Mouse (Mus musculus): ENCODE results near the gene Rara. TPM values are rescaled to one million over a fixed set of nuclear protein-coding genes. Genes with fewer than 3 reads are reported as not detected.

Gene Rara
- polyA plus RNA-seq, 1 experiment from 2014 or later: 43.7 TPM

DNA sequence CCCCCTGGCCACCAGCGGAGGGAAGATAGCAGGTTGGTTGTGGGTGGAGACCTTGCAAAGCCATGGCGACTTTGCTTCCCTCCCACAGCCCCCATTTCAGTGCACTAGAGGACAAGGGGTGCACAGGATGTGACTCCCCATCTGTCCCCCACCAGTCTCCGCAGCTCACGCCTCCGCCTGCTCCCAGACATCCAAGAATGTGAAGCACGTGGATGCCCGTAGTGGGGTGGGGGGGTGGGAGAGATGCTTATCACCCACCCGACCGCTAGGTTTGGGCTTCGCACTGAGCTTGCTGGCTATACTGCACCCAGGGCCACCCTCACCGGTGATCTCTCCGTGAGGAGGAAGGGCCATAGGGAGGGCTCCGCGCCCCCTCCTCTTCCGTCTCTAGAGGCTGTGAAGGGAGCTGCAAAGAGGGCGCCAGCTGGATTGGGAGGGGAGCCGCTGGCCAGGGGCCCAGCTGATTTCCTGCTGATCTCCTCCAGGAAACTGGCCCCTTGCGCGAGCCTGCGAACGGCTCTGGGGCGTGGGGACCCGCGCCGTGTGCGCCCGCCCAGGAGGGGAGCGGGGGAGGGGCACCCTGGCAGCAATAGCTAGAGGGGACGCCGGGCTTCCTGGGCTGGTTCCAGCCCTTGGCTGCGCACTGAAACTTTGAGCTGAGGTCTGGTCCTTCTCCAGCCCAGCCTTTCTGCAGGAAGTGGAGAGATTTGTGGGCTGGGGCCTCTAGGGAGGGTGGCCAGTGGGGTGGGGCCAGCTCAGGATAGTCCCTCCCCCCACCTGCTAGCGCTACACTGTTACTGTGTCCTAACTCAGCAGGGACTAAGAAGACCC lies 35.8 kb downstream of the Rara start:
- Histone ChIP-seq H3K9me3 (replicated peaks) (no peaks in the 10 kb centered on the region), H3K27ac (peak overlapping the region; percentile 89), H3K4me1 (peaks cover 98% of the 10 kb centered on the region), H3K36me3 (peaks cover 30% of the 10 kb centered on the region), H3K27me3 (ENCODE audit: low read depth, poor library complexity, severe bottlenecking) (no peaks in the 10 kb centered on the region), H3K4me3 (peak overlapping the region; percentile 80)
- DNase-seq (ENCODE audit: low spot score): peak; percentile 78
- under 1% methylated on average over 32 of the region's 32 CpGs for WGBS

DNA sequence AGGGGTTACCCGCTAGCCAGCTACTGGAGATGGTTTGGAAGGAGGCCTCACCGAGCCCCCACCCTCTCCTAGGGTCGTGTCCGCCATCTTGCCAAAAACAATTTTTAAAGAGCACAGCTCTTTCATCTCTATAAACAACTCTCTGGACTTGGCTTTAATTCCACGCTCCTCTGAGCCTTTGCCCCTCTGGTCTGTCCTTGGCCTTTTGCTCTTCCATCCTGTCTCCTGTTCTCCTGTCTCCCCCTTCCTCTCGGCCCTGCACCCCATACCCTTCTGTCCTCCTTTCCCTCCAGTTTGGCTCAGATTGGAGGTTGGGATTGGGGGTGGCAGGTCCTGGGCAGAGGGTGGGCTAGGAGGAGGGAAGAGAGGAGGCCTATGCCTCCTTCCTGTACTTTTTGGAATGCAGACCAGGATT lies 36.6 kb downstream of the Rara start:
- peaks cover 29% of the 10 kb centered on the region for H3K36me3 ChIP-seq
- H3K27me3 ChIP-seq (ENCODE audit: low read depth, poor library complexity, severe bottlenecking): no peaks in the 10 kb centered on the region
- H3K4me1 ChIP-seq: peaks cover 100% of the 10 kb centered on the region
- peak overlapping the region; percentile 80 for H3K4me3 ChIP-seq
- 18% methylated on average over 6 of the region's 6 CpGs for WGBS
- DNase-seq (ENCODE audit: low spot score): peak; percentile 42
- no peaks in the 10 kb centered on the region for H3K9me3 ChIP-seq (replicated peaks)
- H3K27ac ChIP-seq: peak overlapping the region; percentile 89

DNA sequence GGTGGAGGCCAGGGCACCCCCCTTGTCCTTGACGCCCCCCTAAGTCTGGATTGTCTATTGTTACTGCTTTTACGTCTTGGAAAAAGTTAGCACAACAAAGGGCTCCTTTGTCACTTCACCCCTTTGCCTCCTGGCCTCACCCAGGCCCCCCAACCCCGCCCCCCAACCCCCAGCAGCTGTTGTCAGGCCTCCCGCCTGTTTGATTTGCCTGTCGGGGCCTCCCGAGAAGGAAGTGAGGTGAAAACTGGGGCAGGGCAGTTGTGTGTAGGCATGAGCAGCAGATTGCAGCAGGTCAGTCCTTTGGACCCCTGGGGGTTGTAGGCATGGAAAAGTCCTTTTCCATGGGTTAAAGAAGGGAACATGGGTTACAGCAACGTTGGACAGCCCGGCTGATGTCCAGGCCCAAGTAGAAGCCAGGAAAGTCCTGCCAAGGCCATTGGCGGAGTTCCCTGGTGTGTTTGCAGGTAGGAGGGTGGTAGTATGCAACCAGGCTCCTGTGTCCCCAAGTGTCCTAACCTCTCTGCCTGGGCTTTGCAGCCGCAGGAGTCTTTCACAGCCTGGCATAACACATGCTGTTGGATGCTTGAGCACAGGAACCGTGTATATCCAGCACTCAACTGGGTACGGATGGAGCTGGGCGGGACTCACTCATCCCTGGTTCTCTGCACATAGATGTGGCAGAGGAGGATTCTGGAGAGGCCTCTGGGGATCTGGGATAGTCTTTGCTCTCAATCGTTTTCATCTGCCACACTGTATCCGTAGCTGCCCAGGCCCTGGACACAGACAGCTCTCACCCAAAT lies 37.2 kb downstream of the Rara start:
- H3K9me3 ChIP-seq (replicated peaks): no peaks in the 10 kb centered on the region
- H3K27ac ChIP-seq: peak overlapping the region; percentile 89
- H3K4me1 ChIP-seq: peaks cover 100% of the 10 kb centered on the region
- WGBS: 19% methylated on average over 15 of the region's 15 CpGs
- peak overlapping the region; percentile 80 for H3K4me3 ChIP-seq
- peaks cover 35% of the 10 kb centered on the region for H3K36me3 ChIP-seq
- peak; percentile 66 for DNase-seq (ENCODE audit: low spot score)
- no peaks in the 10 kb centered on the region for H3K27me3 ChIP-seq (ENCODE audit: low read depth, poor library complexity, severe bottlenecking)

DNA sequence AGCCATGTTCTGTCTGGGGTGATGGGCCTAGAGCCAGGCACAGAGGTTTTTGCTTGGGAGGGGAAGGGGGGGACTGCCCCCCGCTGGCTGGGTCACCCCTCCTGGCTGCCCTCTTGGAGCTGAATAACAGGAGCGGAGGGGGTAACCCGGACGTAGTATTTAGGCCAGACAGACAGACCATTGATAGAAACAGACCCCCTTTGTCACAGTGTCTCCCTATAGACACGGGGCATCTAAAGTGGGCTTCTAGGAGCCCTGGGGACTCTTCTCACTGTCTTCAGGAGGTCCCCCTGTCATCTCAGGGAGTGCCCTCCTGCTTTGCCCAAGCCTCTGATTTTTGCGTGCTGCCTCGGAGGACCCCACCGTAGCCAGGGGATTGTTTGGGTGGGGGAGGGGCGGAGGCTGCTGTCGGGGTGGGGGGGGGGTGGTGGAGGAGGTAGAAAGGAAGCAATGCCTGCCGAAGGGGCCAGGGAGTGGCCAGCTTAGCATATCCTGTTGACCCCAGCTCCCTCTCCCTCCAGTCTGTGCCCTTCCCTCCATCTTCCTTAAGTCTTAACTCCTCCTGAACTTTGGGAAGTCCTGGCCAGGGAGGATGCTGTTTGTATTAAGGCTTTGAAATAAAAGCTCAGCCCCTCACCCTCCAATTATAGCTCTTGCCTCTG lies 37.9 kb downstream of the Rara start:
- peaks cover 43% of the 10 kb centered on the region for H3K36me3 ChIP-seq
- peak overlapping the region; percentile 80 for H3K4me3 ChIP-seq
- no peaks in the 10 kb centered on the region for H3K9me3 ChIP-seq (replicated peaks)
- peaks cover 100% of the 10 kb centered on the region for H3K4me1 ChIP-seq
- no peaks in the 10 kb centered on the region for H3K27me3 ChIP-seq (ENCODE audit: low read depth, poor library complexity, severe bottlenecking)
- peak; percentile 52 for DNase-seq (ENCODE audit: low spot score)
- WGBS: 6% methylated on average over 11 of the region's 11 CpGs
- H3K27ac ChIP-seq: peak overlapping the region; percentile 89

DNA sequence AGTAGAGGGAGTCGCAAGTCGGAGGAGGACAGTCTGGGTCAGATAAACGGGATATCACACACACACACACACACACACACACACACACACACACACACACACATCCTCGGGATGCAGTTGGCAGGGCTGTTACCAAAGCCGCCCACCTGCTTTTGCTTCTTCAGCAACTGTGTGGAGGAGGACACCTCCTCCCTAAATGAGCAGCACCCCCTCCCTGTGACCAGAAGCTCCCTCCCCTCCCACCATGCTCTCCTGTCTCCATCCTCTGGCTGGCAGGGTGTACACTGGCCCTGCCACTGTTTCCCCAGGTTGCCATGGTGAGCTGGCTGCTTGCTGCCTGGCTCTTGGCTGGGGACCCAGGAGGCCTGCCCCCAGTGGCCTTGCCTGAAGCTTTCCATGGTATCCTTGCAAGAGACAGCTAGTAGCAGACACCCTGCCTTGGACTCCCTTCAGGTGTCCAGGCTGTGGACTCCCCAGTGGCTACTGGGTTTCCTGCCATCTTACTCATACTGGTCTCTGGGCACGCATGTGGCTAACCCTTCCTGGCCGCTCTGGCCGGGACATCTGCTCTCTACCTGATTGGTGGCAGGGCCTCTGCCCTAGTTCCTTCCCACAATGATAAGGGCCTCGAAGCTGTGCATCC lies 39.0 kb downstream of the Rara start:
- Histone ChIP-seq H3K27ac (peak overlapping the region; percentile 89), H3K4me3 (peak overlapping the region; percentile 80; the same call in 1 of the 2 replicates), H3K36me3 (peaks cover 53% of the 10 kb centered on the region), H3K4me1 (peaks cover 100% of the 10 kb centered on the region), H3K27me3 (ENCODE audit: low read depth, poor library complexity, severe bottlenecking) (no peaks in the 10 kb centered on the region), H3K9me3 (replicated peaks) (no peaks in the 10 kb centered on the region)
- WGBS: 39% methylated on average over 9 of the region's 9 CpGs
- peak; percentile 55 for DNase-seq (ENCODE audit: low spot score)

DNA sequence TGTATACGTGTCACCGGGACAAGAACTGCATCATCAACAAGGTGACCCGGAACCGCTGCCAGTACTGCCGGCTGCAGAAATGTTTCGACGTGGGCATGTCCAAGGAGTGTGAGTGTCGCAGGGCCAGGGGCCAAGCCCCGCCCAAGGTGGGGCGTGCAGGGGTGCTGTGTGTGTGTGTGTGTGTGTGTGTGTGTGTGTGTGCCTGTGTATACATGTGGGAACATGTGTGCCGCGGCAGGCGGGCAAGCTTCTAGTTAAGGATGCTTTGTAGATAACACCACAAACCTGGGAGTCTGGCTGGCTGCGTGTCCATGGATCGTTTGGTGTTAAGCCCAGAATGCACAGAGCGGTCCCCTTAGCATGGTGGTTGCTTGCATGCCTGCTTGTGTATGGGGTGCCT lies 40.5 kb downstream of the Rara start:
- H3K4me1 ChIP-seq: peaks cover 88% of the 10 kb centered on the region
- H3K27ac ChIP-seq: peak overlapping the region; percentile 78; the same call in 1 of the 2 replicates
- WGBS: 56% methylated on average over 16 of the region's 16 CpGs
- H3K9me3 ChIP-seq (replicated peaks): no peaks in the 10 kb centered on the region
- 0 out of 2 replicates have a peak overlapping the region, but pooled peaks have one; percentile 36 for H3K4me3 ChIP-seq
- peaks cover 68% of the 10 kb centered on the region for H3K36me3 ChIP-seq
- DNase-seq (ENCODE audit: low spot score): peak; percentile 47
- no peaks in the 10 kb centered on the region for H3K27me3 ChIP-seq (ENCODE audit: low read depth, poor library complexity, severe bottlenecking)

DNA sequence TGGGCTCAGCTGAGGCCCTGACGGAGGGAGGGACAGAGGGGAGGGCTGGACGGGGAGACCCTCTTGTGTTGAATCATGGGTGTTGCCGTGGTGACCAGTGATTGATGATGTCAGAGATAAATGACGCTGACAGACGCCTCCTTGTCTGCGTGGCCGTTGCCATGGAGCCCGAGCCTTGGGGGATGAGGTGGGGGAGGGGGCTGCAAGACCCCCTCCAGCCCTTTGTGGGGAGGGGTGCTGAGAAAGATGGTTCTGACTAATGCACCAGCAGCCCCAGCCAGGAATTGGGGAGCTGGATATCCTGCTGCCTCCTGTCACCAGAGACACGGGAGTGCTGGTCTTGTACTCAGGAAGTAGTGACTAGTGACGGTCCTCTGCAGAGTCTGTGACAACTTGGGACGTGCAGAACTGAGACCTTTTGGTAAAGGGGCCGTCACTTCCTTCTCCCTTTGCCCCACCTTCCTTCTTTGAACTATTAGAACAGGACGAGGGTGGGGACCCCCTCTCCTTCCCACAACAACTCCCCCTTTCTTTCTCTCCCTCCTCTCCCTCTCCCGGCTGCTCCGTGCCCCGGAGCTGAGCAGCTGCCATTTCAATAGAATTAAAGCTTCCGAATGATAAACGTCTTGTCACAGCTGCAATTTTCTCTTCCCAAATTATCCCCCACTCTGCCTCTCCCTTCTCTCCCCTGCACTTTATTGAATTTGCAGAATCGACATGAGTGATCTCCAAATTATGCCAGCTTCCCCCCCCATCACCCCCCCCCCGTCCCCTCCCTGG lies 41.3 kb downstream of the Rara start:
- peaks cover 86% of the 10 kb centered on the region for H3K4me1 ChIP-seq
- H3K27ac ChIP-seq: peak overlapping the region; percentile 78
- H3K36me3 ChIP-seq: peaks cover 76% of the 10 kb centered on the region

DNA sequence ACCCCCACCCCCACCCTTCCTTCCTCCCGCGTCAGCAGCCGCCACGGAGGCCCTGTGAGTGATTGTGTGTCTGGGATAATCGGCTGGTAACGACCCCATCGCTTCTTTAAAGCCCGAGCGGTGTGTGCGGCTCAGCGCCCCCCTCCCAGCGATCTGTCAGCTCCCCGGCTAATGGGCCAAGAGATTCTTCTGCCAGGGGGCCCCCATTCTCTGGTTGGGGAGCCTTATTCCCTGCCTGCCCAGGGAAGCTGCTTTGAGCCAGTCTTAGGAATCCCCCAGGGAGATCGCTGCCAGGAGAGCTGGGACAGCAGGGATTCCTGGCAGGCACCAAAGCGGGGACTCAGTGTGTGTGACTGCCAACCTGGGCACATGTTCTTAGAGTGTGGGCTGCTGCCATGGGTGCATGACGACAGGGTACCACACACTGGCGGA lies 41.9 kb downstream of the Rara start:
- H3K4me3 ChIP-seq: peak overlapping the region; percentile 36
- no peaks in the 10 kb centered on the region for H3K27me3 ChIP-seq (ENCODE audit: low read depth, poor library complexity, severe bottlenecking)
- H3K4me1 ChIP-seq: peaks cover 80% of the 10 kb centered on the region
- H3K36me3 ChIP-seq: peaks cover 82% of the 10 kb centered on the region
- peak; percentile 69 for DNase-seq (ENCODE audit: low spot score)
- WGBS: 16% methylated on average over 17 of the region's 17 CpGs
- H3K27ac ChIP-seq: peak overlapping the region; percentile 78
- H3K9me3 ChIP-seq (replicated peaks): no peaks in the 10 kb centered on the region

More for the DNA sequence above, 41.3 kb downstream of the Rara start:
- 2% methylated on average over 20 of the region's 20 CpGs for WGBS
- no peaks in the 10 kb centered on the region for H3K9me3 ChIP-seq (replicated peaks)
- DNase-seq (ENCODE audit: low spot score): peak; percentile 77
- H3K27me3 ChIP-seq (ENCODE audit: low read depth, poor library complexity, severe bottlenecking): no peaks in the 10 kb centered on the region
- peak overlapping the region; percentile 36 for H3K4me3 ChIP-seq

DNA sequence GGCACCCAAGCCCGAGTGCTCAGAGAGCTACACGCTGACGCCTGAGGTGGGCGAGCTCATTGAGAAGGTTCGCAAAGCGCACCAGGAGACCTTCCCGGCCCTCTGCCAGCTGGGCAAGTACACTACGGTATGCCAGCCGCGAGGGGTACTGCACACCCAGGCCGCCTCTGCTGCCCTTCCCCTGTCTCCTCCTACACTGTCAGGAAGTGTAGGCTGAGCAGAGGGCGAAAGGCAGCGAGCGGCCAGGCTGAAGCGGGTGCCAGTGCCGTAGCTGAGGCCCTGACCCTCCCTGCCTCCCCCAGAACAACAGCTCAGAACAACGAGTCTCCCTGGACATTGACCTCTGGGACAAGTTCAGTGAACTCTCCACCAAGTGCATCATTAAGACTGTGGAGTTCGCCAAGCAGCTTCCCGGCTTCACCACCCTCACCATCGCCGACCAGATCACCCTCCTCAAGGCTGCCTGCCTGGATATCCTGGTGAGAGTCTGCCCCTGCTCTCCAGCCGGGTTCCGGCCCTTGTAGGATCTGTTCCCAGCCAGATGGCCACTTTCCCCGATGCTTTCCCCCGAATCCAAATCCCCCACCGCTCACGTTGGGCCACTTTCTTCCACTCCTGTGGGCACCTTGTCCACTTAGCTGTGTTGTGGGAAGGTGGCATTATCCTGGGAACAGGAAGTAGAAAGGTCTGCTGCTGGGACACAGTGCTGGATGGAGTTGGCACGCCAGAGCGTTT lies 42.7 kb downstream of the Rara start:
- no peak overlapping the region for H3K4me3 ChIP-seq
- H3K36me3 ChIP-seq: peaks cover 91% of the 10 kb centered on the region
- no peaks in the 10 kb centered on the region for H3K9me3 ChIP-seq (replicated peaks)
- peaks cover 72% of the 10 kb centered on the region for H3K4me1 ChIP-seq
- no peak for DNase-seq (ENCODE audit: low spot score)
- H3K27me3 ChIP-seq (ENCODE audit: low read depth, poor library complexity, severe bottlenecking): no peaks in the 10 kb centered on the region
- 74% methylated on average over 29 of the region's 29 CpGs for WGBS
- H3K27ac ChIP-seq: peak overlapping the region; percentile 78; the same call in 1 of the 2 replicates

DNA sequence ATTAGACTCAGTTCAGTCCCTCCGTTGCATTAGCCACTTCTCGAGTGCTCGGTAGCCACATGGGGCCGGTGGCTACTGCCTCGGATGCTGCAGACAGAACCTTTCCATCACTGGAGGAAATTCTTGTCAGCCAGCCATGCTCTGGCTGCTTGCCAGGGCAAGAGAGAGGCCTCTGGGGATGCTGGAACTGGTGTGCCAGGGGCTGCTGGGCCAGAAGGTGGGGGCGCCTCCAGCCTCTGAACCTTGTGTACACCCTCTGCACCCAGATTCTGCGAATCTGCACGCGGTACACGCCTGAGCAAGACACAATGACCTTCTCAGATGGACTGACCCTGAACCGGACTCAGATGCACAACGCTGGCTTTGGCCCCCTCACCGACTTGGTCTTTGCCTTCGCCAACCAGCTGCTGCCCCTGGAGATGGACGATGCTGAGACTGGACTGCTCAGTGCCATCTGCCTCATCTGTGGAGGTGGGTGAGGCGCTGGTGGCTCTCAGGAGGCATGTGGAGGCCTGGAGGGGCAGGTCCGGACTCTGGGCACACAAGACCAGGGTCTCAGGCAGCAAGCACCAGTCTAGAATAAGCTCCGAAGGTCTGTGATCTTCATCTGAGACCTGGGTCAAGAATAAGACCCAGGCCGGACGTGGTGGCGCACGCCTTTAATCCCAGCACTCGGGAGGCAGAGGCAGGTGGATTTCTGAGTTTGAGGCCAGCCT lies 43.9 kb downstream of the Rara start:
- no peaks in the 10 kb centered on the region for H3K27me3 ChIP-seq (ENCODE audit: low read depth, poor library complexity, severe bottlenecking)

DNA sequence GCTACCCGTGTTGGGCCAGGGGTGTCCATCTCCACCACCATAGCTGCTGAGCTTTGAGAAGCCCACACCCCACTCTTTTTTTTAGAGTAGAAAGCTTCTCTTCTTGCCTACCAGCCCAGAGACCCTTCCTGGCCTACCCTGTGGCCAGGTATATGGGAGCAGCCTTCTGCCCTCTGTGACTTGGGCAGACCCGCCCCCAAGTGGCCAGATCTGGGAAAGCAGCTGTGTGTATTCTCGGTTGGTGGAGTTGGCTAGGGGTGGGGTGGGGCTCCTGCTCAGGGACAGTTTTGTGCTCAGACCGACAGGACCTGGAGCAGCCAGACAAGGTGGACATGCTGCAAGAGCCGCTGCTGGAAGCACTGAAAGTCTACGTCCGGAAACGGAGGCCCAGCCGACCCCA lies 44.6 kb downstream of the Rara start:
- H3K27ac ChIP-seq: no peak overlapping the region
- peaks cover 53% of the 10 kb centered on the region for H3K4me1 ChIP-seq
- H3K36me3 ChIP-seq: peaks cover 78% of the 10 kb centered on the region
- peak; percentile 88 for DNase-seq (ENCODE audit: low spot score)
- no peaks in the 10 kb centered on the region for H3K9me3 ChIP-seq (replicated peaks)
- no peak overlapping the region for H3K4me3 ChIP-seq
- no peaks in the 10 kb centered on the region for H3K27me3 ChIP-seq (ENCODE audit: low read depth, poor library complexity, severe bottlenecking)
- WGBS: 59% methylated on average over 9 of the region's 9 CpGs

More for the DNA sequence above, 43.9 kb downstream of the Rara start:
- DNase-seq (ENCODE audit: low spot score): no peak
- no peaks in the 10 kb centered on the region for H3K9me3 ChIP-seq (replicated peaks)
- no peak overlapping the region for H3K4me3 ChIP-seq
- H3K27ac ChIP-seq: no peak overlapping the region
- H3K36me3 ChIP-seq: peaks cover 86% of the 10 kb centered on the region
- WGBS: 88% methylated on average over 23 of the region's 23 CpGs
- H3K4me1 ChIP-seq: peaks cover 61% of the 10 kb centered on the region

All from limb, embryonic 10.5 days (tissue).